Mouse (Mus musculus): Measurements from ENCODE around the gene Snx25.

DNA sequence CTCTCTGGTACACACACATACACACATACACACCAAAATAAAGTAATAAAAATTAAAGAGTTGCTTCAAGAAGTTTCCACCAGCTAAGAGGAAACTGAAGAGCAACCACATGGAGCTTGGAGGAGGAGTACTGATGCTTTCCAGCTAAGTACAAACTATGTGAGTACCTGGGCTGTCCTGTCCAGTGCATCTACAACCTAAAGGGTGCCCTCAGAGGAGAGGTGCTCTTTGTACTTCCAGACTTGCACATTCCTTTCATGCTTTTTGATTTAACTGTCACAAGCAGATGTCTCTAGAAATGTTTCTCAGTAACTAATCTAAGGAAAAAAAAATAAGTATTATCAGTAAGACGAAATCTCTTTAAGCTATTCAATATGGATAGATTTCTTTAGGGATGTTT, 14.6 kb downstream of the Snx25 start:
- no peak for TF ChIP-seq CTCF (IDR thresholded peaks at IDR 0.05)
- no peak for TF ChIP-seq EP300 (IDR thresholded peaks at IDR 0.05)

Measured in lung, postnatal 0 days (tissue).